Mouse (Mus musculus) megakaryocyte-erythroid progenitor cell, adult 5-6 weeks (primary cell): ENCODE results near the gene Uhrf1. TPM values are rescaled to one million over a fixed set of nuclear protein-coding genes. Genes with fewer than 3 reads are reported as not detected.

Experiments
- ATAC-seq: replicated peaks from 2 replicates; pipeline ENCODE4 v1.8.0; 2016; ENCODE audit warnings: mild to moderate bottlenecking, inconsistent platforms; ENCODE audit not compliant: severe bottlenecking, poor library complexity, low FRiP score, low TSS enrichment
- total RNA-seq, 2 experiments: library from RNA; stranded (forward) in 1 of 2; stranded (reverse) in 1 of 2; fragments of 200-1000, 215-1000 nt in 1 of 2; fragments of >200 nt in 1 of 2; fragmentation: Nextera tagmentation in 1 of 2; gene quantifications; 2 replicates each; pipeline ENCODE4 v1.2.3; 2014 to 2017

The Uhrf1 gene
- total RNA-seq, 2 experiments from 2014 or later: 151 to 161 TPM

GRCm38 (mm10) chr17:56337190-56337589, 34.1 kb downstream of the Uhrf1 start:
- ATAC-seq: peak; percentile 54

DNA sequence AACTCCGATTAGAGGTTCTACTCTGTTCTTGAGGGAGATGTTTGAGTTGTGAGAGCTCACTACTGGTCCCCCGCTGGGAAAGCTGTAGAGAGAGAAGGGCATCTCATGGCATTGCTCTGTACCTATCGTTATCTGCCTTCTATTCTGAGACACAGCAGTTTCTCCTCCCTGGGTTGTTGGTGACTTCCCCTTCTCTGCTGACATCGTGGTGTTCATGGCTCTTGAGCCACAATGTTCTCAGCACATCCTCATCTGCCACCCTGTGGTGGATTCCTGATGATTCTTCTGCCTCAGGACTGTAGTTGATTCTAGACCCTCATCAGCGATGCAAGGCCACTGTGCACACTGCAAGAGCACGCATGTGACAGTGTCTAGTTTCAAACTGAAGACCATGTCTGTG, 34.7 kb downstream of the Uhrf1 start:
- ATAC-seq: no peak

- peak; percentile 66 for ATAC-seq
Measured at GRCm38 (mm10) chr17:56338909-56339308, 35.8 kb downstream of the Uhrf1 start.

DNA sequence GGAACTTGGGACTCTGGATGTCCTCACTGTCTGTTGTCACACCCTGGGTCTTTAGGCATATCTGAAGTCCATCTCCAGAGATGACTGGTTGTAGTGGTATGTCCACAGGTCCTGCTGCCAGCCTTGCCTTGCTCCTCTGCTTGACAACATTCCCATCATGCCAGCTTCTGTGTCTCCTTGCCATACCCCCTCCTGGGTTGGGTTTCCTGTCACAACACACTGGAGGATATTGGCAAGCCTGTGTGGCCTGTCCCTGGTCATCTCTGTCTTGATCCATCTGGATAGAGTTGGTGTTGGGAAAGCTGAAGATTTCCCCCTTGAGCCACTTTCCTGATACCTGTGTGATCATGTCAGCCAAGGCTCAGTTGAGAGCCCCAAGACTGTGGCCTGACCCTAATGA, 37.6 kb downstream of the Uhrf1 start:
- no peak for ATAC-seq

DNA sequence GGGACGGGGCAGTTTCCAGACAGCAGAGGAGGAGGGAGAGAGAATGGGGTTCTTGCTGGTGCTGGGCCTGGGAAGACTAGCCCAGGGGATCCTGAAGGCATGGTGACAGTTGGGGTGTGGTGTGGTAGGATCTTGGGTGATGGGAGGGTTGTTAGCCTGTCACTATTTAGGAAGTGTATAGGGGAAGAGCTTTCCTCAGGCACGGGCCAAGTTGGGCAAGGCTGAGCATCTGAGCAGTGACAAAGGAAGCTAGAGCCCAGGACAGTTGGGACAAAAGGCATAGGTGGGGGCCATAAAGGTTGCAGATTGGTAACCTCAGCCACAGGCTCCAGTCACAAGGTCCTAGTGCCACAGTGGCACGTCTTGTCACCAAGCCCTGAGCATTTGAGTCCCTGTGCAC, 40.3 kb downstream of the Uhrf1 start:
- no peak for ATAC-seq

DNA sequence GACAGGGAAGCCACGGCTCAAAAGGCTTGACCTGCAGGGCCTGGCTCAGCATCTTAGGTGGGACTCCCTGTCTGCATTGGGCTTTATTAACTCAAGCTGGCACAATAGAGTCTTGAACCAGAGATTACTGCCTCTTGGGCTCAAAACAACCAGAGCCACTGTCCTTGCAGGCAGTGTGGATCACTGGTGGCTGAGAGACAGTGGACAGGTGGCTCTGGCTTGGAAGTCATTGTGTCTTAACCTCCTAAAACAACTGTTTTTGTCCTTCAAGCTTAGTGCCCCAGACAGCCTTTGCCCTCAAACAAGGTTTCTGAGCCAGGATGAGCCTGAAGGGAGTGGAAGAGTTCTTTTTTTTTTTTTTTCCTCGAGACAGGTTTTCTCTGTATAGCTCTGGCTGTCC, 42.2 kb downstream of the Uhrf1 start:
- no peak for ATAC-seq

GRCm38 (mm10) chr17:56348128-56348527, 45.0 kb downstream of the Uhrf1 start:
- ATAC-seq: peak; percentile 77

- no peak for ATAC-seq
Measured at GRCm38 (mm10) chr17:56348586-56348985, 45.5 kb downstream of the Uhrf1 start.

GRCm38 (mm10) chr17:56350694-56351093, 47.6 kb downstream of the Uhrf1 start:
- ATAC-seq: peak; percentile 58

- ATAC-seq: peak; percentile 72
Measured at GRCm38 (mm10) chr17:56356921-56357885, 54.1 kb downstream of the Uhrf1 start.

DNA sequence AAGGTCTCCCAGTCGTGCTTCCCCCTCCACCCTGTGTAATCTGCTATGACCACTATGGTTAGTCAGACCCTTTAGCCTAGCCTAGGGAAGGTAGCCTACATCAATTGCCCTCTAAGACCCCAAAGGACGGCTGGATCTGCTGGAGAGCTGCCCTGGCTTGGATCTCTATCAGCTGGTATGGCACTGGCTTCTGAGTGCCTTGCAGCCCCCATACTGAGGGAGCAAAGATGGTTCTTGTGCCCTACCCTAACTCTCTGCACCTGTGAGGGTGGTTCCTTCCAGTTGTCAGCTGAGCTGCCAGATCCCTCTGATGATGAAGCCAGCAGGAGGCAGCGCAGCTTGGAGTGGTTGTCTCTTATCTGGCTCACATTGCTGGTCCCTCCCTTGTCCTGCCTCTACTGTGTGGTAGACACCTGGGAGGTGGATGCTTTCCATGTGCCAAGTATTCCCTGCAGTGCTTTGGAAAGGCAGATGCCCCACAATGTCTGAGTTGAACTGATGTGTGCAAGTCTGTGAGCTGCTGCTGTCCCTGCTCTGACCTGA, 56.1 kb downstream of the Uhrf1 start:
- no peak for ATAC-seq

DNA sequence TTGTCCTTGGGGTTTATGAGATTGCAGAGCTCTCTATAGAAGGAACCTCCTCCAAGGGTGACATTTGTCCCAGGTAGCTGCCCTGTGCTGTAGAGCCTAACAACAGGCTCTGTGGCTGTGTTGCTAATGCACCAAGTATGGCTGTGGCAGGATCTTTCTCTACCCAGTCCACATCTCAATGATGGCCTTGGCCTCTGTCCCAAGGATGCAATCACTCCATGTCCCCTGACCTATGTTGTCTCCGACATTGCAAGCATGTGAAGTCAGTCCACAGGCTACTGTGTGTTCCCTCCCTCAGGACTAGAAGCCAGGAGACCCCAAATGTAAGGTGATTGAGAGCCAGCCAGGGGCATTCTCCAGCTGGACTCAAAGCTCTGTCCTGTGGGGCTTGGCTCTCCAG, 56.7 kb downstream of the Uhrf1 start:
- ATAC-seq: no peak

DNA sequence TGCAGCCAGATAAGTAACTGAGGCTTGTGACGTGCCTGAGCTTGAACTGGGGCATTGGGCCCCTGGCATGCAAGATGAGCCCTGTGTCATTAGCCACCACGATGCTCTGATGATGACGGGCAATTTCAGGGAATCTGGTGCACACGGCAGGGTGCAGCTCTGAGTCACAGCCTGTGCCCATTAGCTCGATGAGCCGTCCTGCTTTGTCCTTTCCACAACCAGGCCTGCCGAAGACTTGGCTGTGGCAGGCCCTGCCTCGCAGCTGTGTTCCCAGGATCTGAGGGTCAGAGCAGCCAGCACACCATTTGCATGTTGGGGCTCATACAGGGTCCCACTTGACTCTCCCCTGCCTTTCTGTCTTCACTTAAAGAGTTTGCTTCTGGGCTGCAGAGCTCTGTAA, 57.3 kb downstream of the Uhrf1 start:
- no peak for ATAC-seq

GRCm38 (mm10) chr17:56361542-56361941, 58.4 kb downstream of the Uhrf1 start:
- no peak for ATAC-seq

DNA sequence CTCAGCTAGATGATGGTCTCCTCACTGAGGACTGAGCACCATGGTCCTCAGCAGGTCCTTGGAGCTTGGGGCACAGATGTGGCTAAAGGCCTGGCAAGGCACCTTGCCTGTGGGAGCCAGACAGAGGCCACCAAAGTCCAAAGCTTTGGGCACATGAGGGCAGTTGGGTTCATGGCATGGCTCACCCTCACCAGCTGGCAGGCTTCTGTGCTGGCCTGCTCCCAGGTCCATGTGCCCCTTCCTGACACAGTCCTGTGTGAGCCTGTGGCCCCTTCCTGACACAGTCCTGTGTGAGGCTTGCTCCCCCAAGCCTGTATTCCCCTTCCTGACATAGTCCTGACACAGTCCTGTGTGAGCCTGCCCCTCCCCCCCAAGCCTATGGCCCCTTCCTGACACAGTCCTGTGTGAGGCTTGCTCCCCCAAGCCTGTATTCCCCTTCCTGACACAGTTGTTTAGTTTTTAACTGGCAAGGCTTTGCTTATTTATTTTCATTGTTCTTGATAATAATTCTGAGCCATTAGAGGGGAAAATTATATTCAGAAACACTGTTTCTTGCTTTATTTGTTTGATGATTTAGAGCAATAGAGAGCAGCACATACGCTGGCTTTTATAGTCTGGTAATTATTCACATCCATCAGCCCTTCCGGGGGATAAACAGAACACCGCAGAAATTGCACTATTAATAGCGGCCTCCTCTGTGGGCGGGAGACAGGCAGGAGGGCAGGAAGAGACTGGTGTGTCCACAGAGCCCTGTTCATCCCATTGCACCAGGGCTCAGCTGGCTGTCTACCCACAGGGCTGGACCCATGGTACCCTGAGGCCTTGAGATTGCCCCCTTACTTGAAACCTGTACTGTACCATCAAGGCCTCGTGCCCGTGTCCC, 62.9 kb downstream of the Uhrf1 start:
- ATAC-seq: no peak

DNA sequence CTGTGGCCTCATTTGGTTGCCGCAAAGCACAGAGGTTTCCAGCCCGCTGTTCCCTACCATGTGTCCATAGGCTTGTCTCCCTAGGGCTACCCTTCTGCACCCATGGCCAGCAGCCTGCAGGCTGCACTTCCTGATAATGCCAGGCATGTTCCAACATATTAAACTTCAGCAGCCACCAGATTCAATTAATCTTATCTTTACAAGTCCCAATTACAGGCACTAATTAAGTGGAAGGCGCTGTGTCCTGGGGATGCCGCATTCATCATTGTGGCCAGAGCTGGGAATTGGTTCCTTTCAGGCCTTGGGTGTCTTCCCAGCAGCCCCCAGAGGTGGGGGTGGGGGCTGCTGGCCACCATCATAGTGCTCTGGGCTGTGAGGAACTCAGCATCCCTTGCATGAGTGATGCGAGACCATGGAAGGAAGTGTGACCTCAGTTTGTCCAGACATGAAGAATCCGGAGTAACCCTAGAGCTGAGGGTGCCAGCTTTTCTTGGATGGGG, 65.2 kb downstream of the Uhrf1 start:
- ATAC-seq: no peak

- ATAC-seq: no peak
Measured at GRCm38 (mm10) chr17:56370090-56370489, 67.0 kb downstream of the Uhrf1 start.

- no peak for ATAC-seq
Measured at GRCm38 (mm10) chr17:56371029-56371660, 68.0 kb downstream of the Uhrf1 start.

GRCm38 (mm10) chr17:56372109-56372508, 69.0 kb downstream of the Uhrf1 start:
- ATAC-seq: 0 out of 2 replicates have a peak, but pooled peaks have one; percentile 36
